In genomic region chr6:92872766-92873165, GRCm38 (mm10) we compare ENCODE assay signal across 26 mouse cellular contexts. TPM values are rescaled to one million over a fixed set of nuclear protein-coding genes. Genes with fewer than 3 reads are reported as not detected.
A peak's percentile ranks its signal among the peaks of the same experiment; 100 is the strongest.
DNase-seq lines count a peak whose midpoint lies in the region; ATAC-seq and TF ChIP-seq lines count a peak whose summit lies in the region.
"Had no signal": no experiment of that assay in that cellular context is flagged by ENCODE, and none has a peak within 500 bp of the region (broad histone marks: within the 10 kb centered on the region; RNA-seq: fewer than 3 reads in every experiment).

No protein-coding gene starts in this region.

- DNase-seq in heart, adult 11 months: peak; percentile 81
- DNase-seq in heart, adult 18-20 months: no peak
- peak; percentile 72 for DNase-seq in lung, embryonic 14.5 days
- DNase-seq in lung, postnatal 0 days (ENCODE audit: low spot score): no peak
- peak; percentile 19 for DNase-seq in NIH3T3 (ENCODE audit: low read depth)
- no peak for DNase-seq in embryo, embryonic 9.5 days (ENCODE audit: extremely low spot score)
- DNase-seq: adrenal gland, adult 2 months; adrenal gland, adult 8-10 months; adrenal gland, postnatal 10 days; adrenal gland, postnatal 14 days; adrenal gland, postnatal 25 days; adrenal gland, postnatal 36 days; B cell, adult 2 months; cerebellum, adult 11 months; cerebellum, adult 11-12 months; cerebellum, adult 18-20 months; cerebellum, adult 2 months had no signal

- H3K27me3 ChIP-seq in lung, embryonic 14.5 days (ENCODE audit: insufficient read depth, low read length): no peaks in the 10 kb centered on the region
- no peaks in the 10 kb centered on the region for H3K27me3 ChIP-seq in lung, postnatal 0 days (replicated peaks; ENCODE audit: insufficient read depth, low read length)
- H3K27me3 ChIP-seq: CH12.LX, Patski had no signal

- WGBS in lung, embryonic 14.5 days: 55% methylated on average over 10 of the region's 10 CpGs
- 57% methylated on average over 10 of the region's 10 CpGs for WGBS in lung, postnatal 0 days

- peaks cover 41% of the 10 kb centered on the region; the same call in 1 of the 2 replicates for H3K36me3 ChIP-seq in lung, embryonic 14.5 days (ENCODE audit: insufficient read depth)
- peaks cover 11% of the 10 kb centered on the region; the same call in 1 of the 2 replicates for H3K36me3 ChIP-seq in lung, postnatal 0 days (ENCODE audit: insufficient read depth, low read length)
- H3K36me3 ChIP-seq: G1E had no signal

- no peak for TF ChIP-seq EP300 in lung, postnatal 0 days (IDR thresholded peaks at IDR 0.05)

- TF ChIP-seq CTCF in lung, embryonic 14.5 days (IDR thresholded peaks at IDR 0.05; ENCODE audit: low read depth): 0 out of 2 replicates have a peak, but pooled peaks have one; percentile 11
- TF ChIP-seq CTCF in lung, postnatal 0 days (IDR thresholded peaks at IDR 0.05): no peak

- peaks cover 20% of the 10 kb centered on the region for H3K4me1 ChIP-seq in lung, embryonic 14.5 days (ENCODE audit: insufficient read depth)
- H3K4me1 ChIP-seq in lung, postnatal 0 days (ENCODE audit: insufficient read depth, low read depth, low read length): peaks cover 21% of the 10 kb centered on the region

- H3K4me3 ChIP-seq in lung, embryonic 14.5 days (ENCODE audit: low read depth, low read length): no peak overlapping the region
- no peak overlapping the region for H3K4me3 ChIP-seq in lung, postnatal 0 days (ENCODE audit: low read depth, low read length)

- no peak overlapping the region for H3K4me2 ChIP-seq in lung, embryonic 14.5 days
- no peak overlapping the region for H3K4me2 ChIP-seq in lung, postnatal 0 days (replicated peaks; ENCODE audit: low read depth, low read length)

- no peak overlapping the region for H3K27ac ChIP-seq in lung, embryonic 14.5 days (ENCODE audit: low read depth)
- no peak overlapping the region for H3K27ac ChIP-seq in lung, postnatal 0 days (ENCODE audit: low read length)

- no peak for ATAC-seq in lung, embryonic 14.5 days (ENCODE audit: insufficient read depth)
- no peak for ATAC-seq in lung, postnatal 0 days
- ATAC-seq: activated CD4-positive, CD25-positive, alpha-beta regulatory T cell, adult 4 months; CD4-positive, CD25-positive, alpha-beta regulatory T cell, adult 4 months; Patski had no signal

- H3K9ac ChIP-seq in lung, embryonic 14.5 days: no peak overlapping the region
- H3K9ac ChIP-seq in lung, postnatal 0 days (replicated peaks; ENCODE audit: low read depth): no peak overlapping the region

- H3K9me3 ChIP-seq in lung, embryonic 14.5 days (ENCODE audit: low read depth, low read length): no peaks in the 10 kb centered on the region
- no peaks in the 10 kb centered on the region for H3K9me3 ChIP-seq in lung, postnatal 0 days (ENCODE audit: low read length)

RNA-seq across cellular contexts. Expression of gene Gm15737, which starts 3.6 kb away (rescaled TPM):
- total RNA-seq in heart, adult 18-20 months (2021): under 1 TPM; 0.10 to 0.28 TPM
- polyA plus RNA-seq in lung, embryonic 14.5 days (2014; fragmentation: Nextera tagmentation; extraction: Ambion mirVana): 0.16 and 0.20 TPM in 2 replicates
- polyA plus RNA-seq in lung, postnatal 0 days (2015; fragmentation: Nextera tagmentation; extraction: Ambion mirVana): 0.05 TPM in 2 replicates
- total RNA-seq: adrenal gland, adult 18-20 months; adrenal gland, postnatal 10 days; adrenal gland, postnatal 14 days; adrenal gland, postnatal 25 days; adrenal gland, postnatal 36 days; CH12.LX; MEL had no signal
- polyA plus RNA-seq: activated CD4-positive, CD25-positive, alpha-beta regulatory T cell, adult 4 months; brain, embryonic 14.5 days; C2C12; CD4-positive, CD25-positive, alpha-beta regulatory T cell, adult 4 months; cerebellum, adult 2 months; G1E had no signal

RNA-seq across cellular contexts. Expression of gene A730049H05Rik, which starts 56.5 kb away (rescaled TPM):
- total RNA-seq in heart, adult 18-20 months (2021): not detected
- 0.68 and 1.1 TPM in 2 replicates for polyA plus RNA-seq in lung, embryonic 14.5 days (2014; fragmentation: Nextera tagmentation; extraction: Ambion mirVana)
- 1.4 and 1.5 TPM in 2 replicates for polyA plus RNA-seq in lung, postnatal 0 days (2015; fragmentation: Nextera tagmentation; extraction: Ambion mirVana)
- total RNA-seq: CH12.LX, MEL had no signal
- polyA plus RNA-seq: activated CD4-positive, CD25-positive, alpha-beta regulatory T cell, adult 4 months; C2C12; CD4-positive, CD25-positive, alpha-beta regulatory T cell, adult 4 months; G1E had no signal

Comparison
In these comparisons a context has a peak if more than half of its experiments do, and no peak if none do; other contexts are left out.
1. DNase-seq: peak in heart, adult 11 months (single experiment), lung, embryonic 14.5 days (single experiment) and NIH3T3 (single experiment); none in heart, adult 18-20 months (0 of 2), lung, postnatal 0 days (single experiment) and embryo, embryonic 9.5 days (single experiment).